Mouse (Mus musculus) mouse trophoblast stem cell (cell line): Measurements from ENCODE around the gene Disp1.

ENCODE experiments used
- in situ Hi-C, 2 experiments: fragments of 300-500 bp; cut with MseI, MboI; formaldehyde crosslinking; loops; 2 replicates in 1 of 2; 3 replicates in 1 of 2; pipeline ENCODE4 v1.15.1; 2025

Gene Disp1

GRCm38 (mm10) chr1:183040847-183041382, 180.4 kb downstream of the Disp1 start:
- in situ Hi-C loops, result no loop called here

- in situ Hi-C loops, result no loop called here
These were observed 181.2 kb downstream of the Disp1 start for GRCm38 (mm10) chr1:183039881-183040708.

GRCm38 (mm10) chr1:183039404-183039803, 181.9 kb downstream of the Disp1 start:
- in situ Hi-C loops, result no loop called here
